Mouse (Mus musculus): ENCODE measurements at regions not wholly inside any gene's neighbourhood (a gene's known extent, or its start where the extent isn't known, plus 50 kb on each side); places are given as distances from the start of the nearest gene placed in this dataset.

- no peak for DNase-seq (ENCODE audit: low read depth, low spot score)
These were observed 53.8 kb downstream of the Dio3 start for GRCm38 (mm10) chr12:110332616-110333154.

DNA sequence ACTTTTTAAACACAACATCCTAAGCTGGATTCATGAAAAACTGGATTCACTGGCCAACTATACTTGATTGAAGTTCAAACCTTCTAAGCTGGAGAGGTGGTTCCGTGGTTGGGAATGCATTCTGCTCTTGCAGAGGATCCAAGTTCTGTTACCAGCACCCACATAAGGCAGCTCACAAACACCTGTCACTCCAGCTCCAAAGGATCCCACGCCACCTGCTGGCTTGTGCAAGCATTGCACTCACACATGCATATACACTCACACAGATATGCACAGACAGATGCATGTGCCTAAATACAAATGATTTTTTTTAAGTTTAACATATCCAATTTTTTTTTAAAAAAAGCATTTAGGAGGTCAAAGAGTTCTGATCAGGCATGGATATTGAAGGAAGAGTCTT, 55.7 kb downstream of the Dio3 start:
- peak; percentile 27 for DNase-seq (ENCODE audit: low read depth, low spot score)

DNA sequence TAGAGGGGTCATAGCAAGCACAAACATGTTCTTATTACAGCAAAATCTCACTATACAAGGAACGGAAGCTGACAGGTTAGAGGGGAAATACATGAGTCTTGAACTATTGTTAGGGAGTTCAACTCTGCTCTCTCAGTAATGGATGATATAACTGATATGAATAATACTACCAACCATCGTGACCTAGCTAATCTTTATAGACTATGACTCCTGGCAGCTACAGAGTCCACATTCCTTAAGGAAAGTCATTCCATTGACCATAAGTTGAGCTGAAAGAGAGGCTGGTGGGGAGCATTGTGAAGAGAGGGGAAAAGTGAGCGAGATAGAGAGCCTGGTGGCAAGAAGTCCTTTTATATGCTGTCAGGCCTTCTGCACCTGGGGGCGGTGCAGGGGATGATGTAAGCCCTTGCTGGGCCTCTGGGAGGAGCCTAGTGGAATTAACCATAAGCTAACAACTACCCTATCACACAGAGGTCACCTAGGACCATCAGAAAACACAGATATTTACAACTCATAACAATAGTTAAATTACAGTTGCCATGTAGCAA, 65.5 kb downstream of the Dio3 start:
- DNase-seq (ENCODE audit: low read depth, low spot score), result no peak

DNA sequence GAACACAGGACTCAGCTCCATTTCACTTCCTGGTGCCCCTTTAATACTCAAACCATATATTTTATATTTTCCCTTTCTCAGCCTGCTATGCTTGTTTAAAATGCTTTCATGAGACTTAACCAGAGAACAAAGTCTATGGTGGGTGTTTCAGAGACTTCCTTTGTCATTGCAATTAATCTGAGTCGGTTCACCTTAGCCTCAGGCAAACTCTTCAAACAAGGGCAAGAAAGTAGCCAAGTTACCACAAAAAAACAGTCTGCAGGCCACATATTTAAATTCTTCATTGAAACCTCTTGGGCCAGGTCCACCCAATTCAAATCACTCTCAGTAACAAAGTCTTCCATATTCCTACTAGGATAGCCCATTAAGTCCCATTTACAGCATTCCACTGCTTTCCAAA, 70.8 kb downstream of the Dio3 start:
- peak; percentile 50 for DNase-seq (ENCODE audit: low read depth, low spot score)

GRCm38 (mm10) chr12:110355851-110356250, 77.0 kb downstream of the Dio3 start:
- peak; percentile 73 for DNase-seq (ENCODE audit: low read depth, low spot score)

GRCm38 (mm10) chr12:110367102-110367501, 79.8 kb upstream of the Ppp2r5c start:
- DNase-seq (ENCODE audit: low read depth, low spot score), result peak; percentile 69

GRCm38 (mm10) chr12:110367822-110368221, 79.1 kb upstream of the Ppp2r5c start:
- DNase-seq (ENCODE audit: low read depth, low spot score), result no peak

DNA sequence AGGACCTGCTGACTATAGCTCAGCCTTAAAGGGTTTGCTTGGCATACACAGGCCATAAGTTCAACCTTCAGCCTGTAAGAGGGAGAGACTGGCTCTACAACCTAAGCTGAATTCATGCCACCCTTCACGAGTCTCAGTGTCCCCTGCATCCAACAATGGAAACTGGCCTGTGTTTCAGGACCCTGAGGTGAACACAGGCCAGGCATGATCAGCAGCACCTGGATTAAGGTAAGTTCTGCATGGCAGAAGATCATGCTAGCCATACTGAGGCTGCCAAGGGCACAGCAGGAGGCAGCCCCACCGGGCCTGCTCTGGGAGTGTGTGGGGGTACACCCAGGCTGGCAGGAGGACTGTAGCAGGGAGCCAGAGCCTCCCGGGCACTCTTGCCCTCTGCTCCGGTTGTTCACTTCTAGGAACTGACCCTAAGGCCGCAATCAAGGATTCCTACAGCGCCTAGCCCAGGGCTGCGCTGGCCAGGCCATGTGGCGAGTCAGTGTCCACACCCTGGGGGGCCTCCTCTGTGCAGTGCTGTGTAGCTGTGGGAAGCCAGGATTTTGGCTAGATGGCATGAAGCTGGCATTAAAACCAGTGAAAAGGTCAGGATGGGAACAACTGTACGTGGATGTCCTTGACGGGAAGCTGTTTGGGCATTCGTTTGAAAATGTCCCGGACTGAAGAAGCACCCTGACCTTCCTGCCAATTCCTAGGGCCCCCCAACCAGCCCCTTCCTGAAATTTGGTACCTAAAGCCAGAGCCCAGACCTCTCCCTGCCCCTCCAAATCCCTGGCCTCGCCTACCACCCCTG, 74.8 kb upstream of the Ppp2r5c start:
- no peak for DNase-seq (ENCODE audit: low read depth, low spot score)

DNA sequence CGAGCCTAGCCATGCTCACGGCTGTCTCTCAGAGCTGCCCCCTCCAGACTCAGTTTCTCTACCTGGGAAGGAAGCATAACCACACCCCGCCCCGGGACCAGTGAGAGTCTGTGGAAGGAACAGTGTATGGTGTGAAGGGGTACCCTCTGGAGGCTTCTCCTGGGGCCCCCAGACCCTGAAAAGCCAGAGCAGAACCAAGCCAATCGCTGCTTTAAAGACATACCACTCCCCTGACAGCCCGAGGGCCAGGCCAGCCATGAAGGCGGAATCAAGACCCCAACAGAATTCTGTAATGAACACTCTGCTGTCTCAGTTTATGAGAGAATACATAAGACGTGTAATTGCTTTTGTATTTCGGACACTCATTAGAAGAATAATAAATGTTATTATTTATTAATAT, 73.9 kb upstream of the Ppp2r5c start:
- no peak for DNase-seq (ENCODE audit: low read depth, low spot score)

DNA sequence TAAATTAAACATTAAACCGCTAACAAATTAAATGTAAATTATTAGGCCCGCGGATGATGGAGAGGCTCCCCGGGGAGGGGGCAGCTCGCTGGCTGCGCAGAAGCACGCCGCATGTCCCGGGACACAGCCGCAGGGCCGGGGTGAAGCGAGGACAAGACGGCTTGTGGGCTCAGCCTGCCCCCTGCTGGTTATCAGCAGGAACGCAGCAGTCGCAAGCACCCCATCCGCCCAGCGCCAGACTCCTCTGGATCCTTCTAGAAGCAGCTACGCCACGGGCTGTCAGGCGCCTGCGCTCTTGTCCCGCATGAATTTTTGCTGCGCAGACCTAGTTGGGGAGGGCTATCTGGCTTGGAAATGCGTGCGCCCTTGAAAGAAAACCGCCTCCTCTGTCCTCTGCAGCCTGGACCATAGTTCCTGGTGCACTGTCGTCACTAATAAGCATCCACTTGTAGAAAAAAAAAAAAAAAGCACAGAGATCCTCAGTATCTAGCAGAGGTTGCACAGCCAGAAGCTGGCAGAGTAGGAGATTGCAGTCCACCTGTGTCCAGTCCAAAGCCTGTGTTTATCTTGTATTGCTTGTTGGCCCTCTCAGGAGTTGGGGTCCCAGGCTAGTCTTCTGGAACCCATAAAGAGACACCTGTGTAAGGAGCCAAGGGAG, 73.4 kb upstream of the Ppp2r5c start:
- peak; percentile 84 for DNase-seq (ENCODE audit: low read depth, low spot score)

DNA sequence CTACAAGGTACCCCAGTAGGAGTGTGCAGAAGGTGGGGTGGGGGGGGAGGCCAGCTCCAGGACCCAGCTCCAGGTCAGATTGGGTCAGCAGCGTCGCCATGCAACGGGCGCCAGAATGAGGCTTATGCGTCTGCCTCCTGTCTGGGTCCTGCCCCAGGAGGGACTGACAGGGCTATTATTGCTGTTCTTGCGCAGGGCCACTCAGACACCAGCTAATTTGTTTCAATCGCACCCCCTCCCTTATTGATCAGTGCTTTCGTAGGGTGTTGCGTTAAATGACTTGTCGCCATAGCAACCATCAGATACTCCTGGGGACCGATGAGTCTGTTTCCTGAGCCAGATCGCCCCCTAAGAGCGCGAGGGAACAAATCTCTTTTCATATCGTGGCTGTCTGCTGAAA, 71.8 kb upstream of the Ppp2r5c start:
- no peak for DNase-seq (ENCODE audit: low read depth, low spot score)

DNA sequence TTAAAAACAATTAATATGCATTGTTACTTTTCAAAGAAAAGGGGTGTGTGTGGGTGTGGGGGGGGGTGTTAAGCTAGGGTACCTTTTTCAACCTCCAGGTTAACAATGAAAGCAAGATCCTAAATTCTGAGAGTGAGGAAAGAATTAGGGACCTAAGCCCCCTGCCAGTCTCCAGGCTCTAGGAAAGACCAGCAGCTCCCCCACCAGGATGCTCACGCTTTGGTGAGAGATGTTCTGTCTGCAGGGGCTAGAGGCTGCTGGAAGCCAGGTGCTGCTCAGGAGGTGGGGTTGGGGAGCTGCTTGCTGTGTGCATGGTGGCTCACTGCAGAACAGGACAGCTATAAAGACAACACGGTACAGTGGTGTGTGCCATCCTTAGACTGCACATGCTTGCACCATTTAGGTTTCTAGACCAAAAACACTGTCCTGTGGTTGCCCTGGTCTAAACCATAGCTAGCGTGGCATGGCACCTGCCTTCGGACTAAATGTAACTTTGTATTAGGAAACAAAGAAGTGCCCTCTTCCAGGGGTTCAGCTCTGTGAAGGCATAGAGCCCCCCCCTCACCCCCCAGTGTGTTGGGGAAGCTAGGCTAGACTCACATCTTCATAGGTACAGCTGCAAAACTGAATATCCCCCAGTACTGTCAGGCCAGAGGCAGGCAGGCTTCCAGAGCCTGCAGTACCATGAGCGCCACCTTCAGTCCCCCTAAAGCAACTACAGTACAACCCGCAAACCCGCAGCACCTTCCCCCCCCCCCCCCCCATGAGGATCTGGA, 70.7 kb upstream of the Ppp2r5c start:
- DNase-seq (ENCODE audit: low read depth, low spot score), result peak; percentile 46

- no peak for DNase-seq (ENCODE audit: low read depth, low spot score)
These were observed 70.1 kb upstream of the Ppp2r5c start for GRCm38 (mm10) chr12:110376838-110377150.

- no peak for DNase-seq (ENCODE audit: low read depth, low spot score)
These were observed 69.6 kb upstream of the Ppp2r5c start for GRCm38 (mm10) chr12:110377306-110377705.

GRCm38 (mm10) chr12:110377734-110378133, 69.2 kb upstream of the Ppp2r5c start:
- peak; percentile 67 for DNase-seq (ENCODE audit: low read depth, low spot score)

DNA sequence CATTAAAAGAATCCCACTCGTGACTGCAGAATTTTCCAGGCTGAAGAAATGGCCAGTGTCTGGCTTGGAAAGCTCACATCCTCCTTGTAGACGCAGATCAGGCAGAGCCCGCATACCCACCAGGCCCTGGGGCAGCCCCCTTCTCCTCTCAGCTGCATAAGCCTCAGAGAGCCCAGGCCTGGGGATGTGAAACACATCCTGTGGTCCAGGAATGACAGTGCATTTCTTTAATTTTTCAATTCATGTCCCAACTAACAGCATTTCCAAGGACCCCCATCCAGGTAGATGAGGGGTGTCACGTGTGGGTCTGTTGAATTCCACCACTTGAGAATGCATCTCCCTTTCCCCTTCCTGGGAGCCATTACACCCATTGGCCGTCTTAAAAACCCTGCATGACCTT, 68.6 kb upstream of the Ppp2r5c start:
- DNase-seq (ENCODE audit: low read depth, low spot score), result no peak

- DNase-seq (ENCODE audit: low read depth, low spot score), result no peak
These were observed 67.2 kb upstream of the Ppp2r5c start for GRCm38 (mm10) chr12:110379721-110380120.

GRCm38 (mm10) chr12:110380831-110381750, 65.8 kb upstream of the Ppp2r5c start:
- peak; percentile 54 for DNase-seq (ENCODE audit: low read depth, low spot score)

GRCm38 (mm10) chr12:110385031-110385430, 61.9 kb upstream of the Ppp2r5c start:
- DNase-seq (ENCODE audit: low read depth, low spot score), result no peak

DNA sequence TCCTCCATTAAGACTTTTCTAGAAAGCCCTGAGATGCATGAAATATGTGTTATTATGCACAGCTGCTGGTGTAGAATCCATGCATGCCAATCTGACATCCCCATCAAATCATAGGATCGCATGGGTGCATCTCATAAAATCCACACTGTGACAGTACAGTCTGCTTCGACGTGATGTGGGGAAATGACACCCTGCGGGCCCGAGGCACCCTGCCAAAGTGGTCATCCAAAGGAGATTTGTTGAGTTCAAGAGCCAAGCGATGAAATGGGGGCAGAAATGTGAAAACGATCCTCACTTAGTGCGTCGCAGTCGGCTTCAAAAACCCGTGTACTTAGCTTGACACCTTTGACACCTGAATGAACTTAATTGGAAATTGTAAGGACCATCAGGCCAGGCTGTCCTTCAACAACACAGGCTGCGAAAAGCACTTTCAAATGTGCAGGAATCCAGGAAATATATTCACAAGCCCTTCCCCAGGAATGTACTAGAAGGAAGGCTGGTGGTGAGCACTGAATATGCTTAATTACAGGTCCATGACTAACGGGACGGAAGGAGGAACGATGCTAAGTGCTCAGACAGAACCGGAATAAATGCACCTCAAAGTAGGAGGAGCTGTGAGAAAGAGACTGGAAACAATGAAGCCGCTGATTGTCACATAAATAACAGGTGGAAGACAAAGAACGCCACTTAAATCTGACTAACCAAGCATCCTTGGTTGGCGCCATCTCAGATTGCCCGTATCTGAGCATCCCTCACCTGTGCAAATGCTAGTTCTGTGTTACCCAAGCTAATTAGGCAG, 60.9 kb upstream of the Ppp2r5c start:
- no peak for DNase-seq (ENCODE audit: low read depth, low spot score)
